Mouse (Mus musculus) hindbrain, embryonic 16.5 days (tissue): ENCODE data around the gene Itga2. TPM values are rescaled to one million over a fixed set of nuclear protein-coding genes. Genes with fewer than 3 reads are reported as not detected.
A peak's percentile ranks its signal among the peaks of the same experiment; 100 is the strongest.

ENCODE experiments used
- ATAC-seq: fragments of 200-750 bp; cut with Nextera tagmentation; 2 replicates; pipeline ENCODE4 v1.8.0; 2017; ENCODE audit warnings: moderate TSS enrichment, moderate library complexity
- H3K27ac ChIP-seq: fragments of 300-500 bp; sonication (generic); 2 replicates; pipeline ENCODE4 v1.5.1; 2014; ENCODE audit warnings: low read depth, mild to moderate bottlenecking, control low read depth, low read length, moderate library complexity
- H3K27me3 ChIP-seq: fragments of 300-500 bp; sonication (generic); replicated peaks from 2 replicates; pipeline ENCODE4 v1.6.1; 2014; ENCODE audit warnings: low read length; ENCODE audit not compliant: control insufficient read depth, insufficient read depth
- H3K36me3 ChIP-seq: fragments of 300-500 bp; sonication (generic); 2 replicates; pipeline ENCODE4 v1.6.1; 2014; ENCODE audit warnings: mild to moderate bottlenecking, low read length, moderate library complexity, mixed read lengths; ENCODE audit not compliant: control insufficient read depth, insufficient read depth
- H3K4me1 ChIP-seq: fragments of 300-500 bp; sonication (generic); 2 replicates; pipeline ENCODE4 v1.6.1; 2014; ENCODE audit warnings: low read depth, low read length; ENCODE audit not compliant: control insufficient read depth, insufficient read depth
- H3K4me2 ChIP-seq: fragments of 300-500 bp; sonication (generic); 2 replicates; pipeline ENCODE4 v1.6.1; 2014; ENCODE audit warnings: mild to moderate bottlenecking, low read length, control low read depth, moderate library complexity
- H3K4me3 ChIP-seq: fragments of 300-500 bp; sonication (generic); 2 replicates; pipeline ENCODE4 v1.5.1; 2014; ENCODE audit warnings: mild to moderate bottlenecking, low read length, control low read depth, moderate library complexity
- H3K9ac ChIP-seq: fragments of 300-500 bp; sonication (generic); 2 replicates; pipeline ENCODE4 v1.6.1; 2014; ENCODE audit warnings: low read depth, mild to moderate bottlenecking, control low read depth, low read length, moderate library complexity
- H3K9me3 ChIP-seq: fragments of 300-500 bp; sonication (generic); 2 replicates; pipeline ENCODE4 v1.6.1; 2014; ENCODE audit warnings: mild to moderate bottlenecking, low read length, moderate library complexity; ENCODE audit not compliant: control insufficient read depth
- WGBS: fragments of 180-500 bp; shearing (Covaris S2); extraction: QIAGEN DNeasy Blood & Tissue Kit; methylation state at CpG from one replicate; pipeline ENCODE4 v1.1.7; 2014; 5-methylcytosine and 5-hydroxymethylcytosine counted together
- polyA plus RNA-seq: library from polyadenylated mRNA; unstranded; fragments of >200 nt; fragmentation: Nextera tagmentation; extraction: Ambion mirVana; gene quantifications from 2 replicates; pipeline ENCODE4 v1.2.1, GENCODE M21; 2015

Itga2 gene
- polyA plus RNA-seq, 1 experiment from 2014 or later, result 0.58 TPM

- no peak overlapping the region for H3K4me2 ChIP-seq
- no peak overlapping the region for H3K9ac ChIP-seq
- H3K4me1 ChIP-seq, result no peaks in the 10 kb centered on the region
- no peaks in the 10 kb centered on the region for H3K27me3 ChIP-seq
- ATAC-seq, result peak; percentile 70
- H3K36me3 ChIP-seq, result no peaks in the 10 kb centered on the region
- 64% methylated on average over 9 of the region's 9 CpGs for WGBS
- H3K9me3 ChIP-seq, result no peaks in the 10 kb centered on the region
- H3K4me3 ChIP-seq, result no peak overlapping the region
- H3K27ac ChIP-seq, result peak overlapping the region; percentile 54
These were observed 92.8 kb downstream of the Itga2 start for GRCm38 (mm10) chr13:114839098-114839497.

- H3K27ac ChIP-seq, result peak overlapping the region; percentile 54
- no peak overlapping the region for H3K9ac ChIP-seq
- no peaks in the 10 kb centered on the region for H3K9me3 ChIP-seq
- no peak overlapping the region for H3K4me3 ChIP-seq
- WGBS, result 30% methylated on average over 5 of the region's 5 CpGs
- H3K4me1 ChIP-seq, result no peaks in the 10 kb centered on the region
- H3K36me3 ChIP-seq, result no peaks in the 10 kb centered on the region
- no peak overlapping the region for H3K4me2 ChIP-seq
- ATAC-seq, result peak; percentile 94
- no peaks in the 10 kb centered on the region for H3K27me3 ChIP-seq
These were observed 93.3 kb downstream of the Itga2 start for GRCm38 (mm10) chr13:114838535-114838990.

DNA sequence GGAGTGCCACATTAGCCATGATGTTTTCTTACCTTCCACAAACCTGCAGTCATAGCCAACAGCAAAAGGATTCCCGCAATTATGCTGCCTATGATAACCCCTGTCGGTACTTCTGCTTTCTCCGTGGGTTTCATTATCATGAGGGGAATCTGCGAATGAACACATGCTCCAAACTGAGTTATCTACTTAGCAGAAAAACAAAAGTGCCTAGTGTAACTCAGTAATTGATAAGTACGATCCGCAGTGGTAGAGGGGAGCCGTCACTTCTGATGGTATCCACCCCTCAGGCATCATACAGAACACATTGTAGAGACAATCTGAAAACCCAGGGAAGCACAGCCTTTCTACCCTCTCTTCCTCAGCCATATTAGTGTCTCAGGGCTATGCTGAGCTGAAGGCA, 94.8 kb downstream of the Itga2 start:
- Histone ChIP-seq H3K9me3 (no peaks in the 10 kb centered on the region), H3K9ac (no peak overlapping the region), H3K4me3 (no peak overlapping the region), H3K27me3 (no peaks in the 10 kb centered on the region), H3K4me2 (no peak overlapping the region), H3K4me1 (no peaks in the 10 kb centered on the region), H3K27ac (no peak overlapping the region), H3K36me3 (no peaks in the 10 kb centered on the region)
- ATAC-seq, result no peak
- WGBS, result 86% methylated on average over 7 of the region's 7 CpGs

- no peak overlapping the region for H3K27ac ChIP-seq
- H3K4me1 ChIP-seq, result no peaks in the 10 kb centered on the region
- 50% methylated on average over 2 of the region's 2 CpGs for WGBS
- no peak for ATAC-seq
- H3K9ac ChIP-seq, result no peak overlapping the region
- H3K36me3 ChIP-seq, result peaks cover 8% of the 10 kb centered on the region
- no peak overlapping the region for H3K4me3 ChIP-seq
- H3K9me3 ChIP-seq, result no peaks in the 10 kb centered on the region
- H3K4me2 ChIP-seq, result no peak overlapping the region
- no peaks in the 10 kb centered on the region for H3K27me3 ChIP-seq
These were observed 97.3 kb downstream of the Itga2 start for GRCm38 (mm10) chr13:114834580-114834979.

DNA sequence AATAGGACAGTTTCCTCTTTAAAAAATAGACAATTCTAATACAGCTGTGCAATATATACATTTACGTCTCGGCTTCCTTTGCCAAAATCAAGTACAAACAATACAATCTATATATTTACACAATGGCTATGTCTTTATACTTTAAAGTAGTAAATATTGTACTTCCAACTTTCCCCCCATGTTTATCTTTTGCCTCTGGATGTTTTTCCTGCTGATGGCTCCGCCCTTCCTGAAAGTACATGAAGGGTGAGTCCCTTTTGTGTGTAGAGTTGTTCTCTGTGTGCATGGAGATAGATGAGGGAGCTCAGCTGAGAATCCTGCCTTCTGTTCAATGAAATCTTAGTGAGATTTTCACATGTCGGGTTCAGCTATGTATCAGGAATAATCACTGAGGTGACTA, 98.5 kb downstream of the Itga2 start:
- 87% methylated on average over 4 of the region's 4 CpGs for WGBS
- H3K27me3 ChIP-seq, result no peaks in the 10 kb centered on the region
- ATAC-seq, result no peak

DNA sequence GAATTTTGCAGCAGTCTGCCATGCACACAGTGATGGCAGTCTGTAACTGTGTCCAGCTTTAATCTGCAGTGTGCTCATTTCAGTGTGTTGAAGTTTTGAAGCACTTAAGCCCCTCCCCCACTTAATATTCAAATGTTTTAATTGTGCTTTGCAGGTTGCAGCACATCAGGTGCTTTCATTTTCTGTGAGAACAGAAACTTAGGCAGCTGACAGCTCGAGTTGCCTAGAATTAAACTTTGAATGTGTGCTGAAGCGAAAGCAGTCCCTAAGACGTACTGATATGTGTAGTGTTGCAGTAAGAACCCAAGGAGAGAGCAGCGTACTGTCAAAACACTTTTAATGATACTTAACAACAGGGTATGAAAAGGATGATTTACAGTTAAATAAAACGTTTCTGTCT, 99.1 kb downstream of the Itga2 start:
- H3K27me3 ChIP-seq, result no peaks in the 10 kb centered on the region
- H3K4me1 ChIP-seq, result no peaks in the 10 kb centered on the region
- H3K36me3 ChIP-seq, result peaks cover 10% of the 10 kb centered on the region
- 72% methylated on average over 5 of the region's 5 CpGs for WGBS
- no peak overlapping the region for H3K9ac ChIP-seq
- no peak overlapping the region for H3K4me2 ChIP-seq
- no peaks in the 10 kb centered on the region for H3K9me3 ChIP-seq
- ATAC-seq, result no peak
- H3K4me3 ChIP-seq, result no peak overlapping the region
- no peak overlapping the region for H3K27ac ChIP-seq

More for the DNA sequence above, 98.5 kb downstream of the Itga2 start:
- Histone ChIP-seq H3K4me3 (no peak overlapping the region), H3K36me3 (peaks cover 10% of the 10 kb centered on the region), H3K27ac (no peak overlapping the region), H3K9ac (no peak overlapping the region), H3K9me3 (no peaks in the 10 kb centered on the region), H3K4me1 (no peaks in the 10 kb centered on the region), H3K4me2 (no peak overlapping the region)

DNA sequence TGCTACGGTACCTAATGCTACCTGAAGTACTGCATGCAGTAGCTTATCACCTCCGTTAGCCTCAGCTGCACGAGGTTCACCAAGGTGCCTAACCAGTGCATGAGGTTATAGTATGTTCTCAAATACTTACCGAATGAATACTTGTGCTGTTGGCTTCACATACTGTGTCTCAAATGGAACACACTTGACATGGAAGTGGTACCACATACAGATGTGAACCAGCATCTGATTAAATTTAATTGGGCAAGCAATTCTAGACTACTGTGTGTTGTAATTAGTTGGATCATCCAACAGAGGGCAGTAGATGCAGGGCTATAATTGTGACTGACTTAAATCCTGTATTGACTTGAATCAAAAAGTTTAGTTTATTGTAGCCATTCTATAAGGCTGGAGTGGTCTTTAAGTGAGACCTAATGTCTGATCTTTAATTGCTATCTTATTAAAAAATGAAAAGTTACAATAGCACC, 100.5 kb downstream of the Itga2 start:
- H3K36me3 ChIP-seq, result peaks cover 14% of the 10 kb centered on the region
- ATAC-seq, result peak; percentile 57
- H3K27ac ChIP-seq, result no peak overlapping the region
- H3K4me3 ChIP-seq, result no peak overlapping the region
- H3K4me2 ChIP-seq, result no peak overlapping the region
- 84% methylated on average over 4 of the region's 4 CpGs for WGBS
- H3K4me1 ChIP-seq, result no peaks in the 10 kb centered on the region
- no peaks in the 10 kb centered on the region for H3K27me3 ChIP-seq
- H3K9me3 ChIP-seq, result no peaks in the 10 kb centered on the region
- H3K9ac ChIP-seq, result no peak overlapping the region

DNA sequence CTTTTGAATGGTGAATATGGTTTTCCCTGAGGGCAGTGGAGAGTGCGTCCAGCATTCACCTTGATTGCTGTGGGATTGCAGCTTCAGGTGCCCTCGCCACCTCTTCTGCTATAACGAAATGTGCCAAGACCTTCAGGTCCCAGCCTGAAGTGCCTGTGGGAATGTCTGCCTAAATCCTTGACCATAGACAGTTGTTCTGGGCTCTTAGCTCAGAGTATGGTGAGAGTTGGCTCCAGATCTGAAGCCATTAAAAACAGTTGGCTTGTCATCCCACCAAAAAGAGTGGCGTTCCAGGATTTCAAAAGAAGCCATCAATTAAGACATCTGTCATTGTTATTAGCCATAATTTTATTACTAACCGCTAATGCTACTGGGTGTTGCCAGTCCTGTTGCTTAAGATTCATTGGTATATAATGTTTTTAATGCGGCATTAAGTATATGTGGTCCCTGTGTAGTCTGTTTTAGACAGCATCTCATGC, 106.5 kb downstream of the Itga2 start:
- H3K4me1 ChIP-seq, result no peaks in the 10 kb centered on the region
- H3K4me2 ChIP-seq, result no peak overlapping the region
- no peak overlapping the region for H3K4me3 ChIP-seq
- H3K36me3 ChIP-seq, result peaks cover 11% of the 10 kb centered on the region; the same call in 1 of the 2 replicates
- no peak overlapping the region for H3K9ac ChIP-seq
- no peak for ATAC-seq
- H3K27ac ChIP-seq, result no peak overlapping the region
- H3K9me3 ChIP-seq, result no peaks in the 10 kb centered on the region
- 95% methylated on average over 6 of the region's 6 CpGs for WGBS
- no peaks in the 10 kb centered on the region for H3K27me3 ChIP-seq

GRCm38 (mm10) chr13:114822871-114823270, 109.0 kb downstream of the Itga2 start:
- ATAC-seq, result no peak

More at GRCm38 (mm10) chr13:114822871-114823270, 109.0 kb downstream of the Itga2 start:
- Histone ChIP-seq H3K9me3 (no peaks in the 10 kb centered on the region), H3K27me3 (no peaks in the 10 kb centered on the region), H3K27ac (no peak overlapping the region), H3K36me3 (peaks cover 8% of the 10 kb centered on the region; the same call in 1 of the 2 replicates), H3K4me3 (no peak overlapping the region), H3K4me2 (no peak overlapping the region), H3K9ac (no peak overlapping the region), H3K4me1 (peaks cover 7% of the 10 kb centered on the region)
- 95% methylated on average over 2 of the region's 2 CpGs for WGBS
